29 mouse cellular contexts compared by ENCODE assay signal in the genomic region with DNA sequence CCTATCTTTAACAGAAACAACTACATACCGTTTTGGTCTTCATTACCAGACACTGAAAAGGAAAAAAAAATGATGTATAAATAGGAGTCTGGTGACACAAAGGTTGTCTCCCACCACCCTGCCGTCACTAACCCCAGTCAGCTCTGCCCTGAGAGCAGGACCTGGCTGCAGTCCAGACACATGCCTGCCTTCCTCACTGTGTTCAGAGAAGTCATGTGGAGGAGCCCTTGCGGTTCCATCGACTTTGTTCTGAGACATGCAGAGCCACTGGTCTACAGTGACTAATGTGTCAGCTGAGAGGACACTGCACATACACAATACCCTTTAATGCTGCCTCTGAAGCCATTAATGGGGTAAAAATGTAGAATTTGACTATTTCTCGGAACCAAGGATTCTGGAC. TPM values are rescaled to one million over a fixed set of nuclear protein-coding genes. Genes with fewer than 3 reads are reported as not detected.
DNase-seq lines count a peak whose midpoint lies in the region; ATAC-seq lines count a peak whose summit lies in the region.
"Had no signal": no experiment of that assay in that cellular context is flagged by ENCODE, and none has a peak within 500 bp of the region (broad histone marks: within the 10 kb centered on the region; RNA-seq: fewer than 3 reads in every experiment).

No protein-coding gene starts in this region.

- no peaks in the 10 kb centered on the region for H3K9me3 ChIP-seq in heart, embryonic 10.5 days
- H3K9me3 ChIP-seq in heart, embryonic 11.5 days (replicated peaks; ENCODE audit: control insufficient read depth, low read length): no peaks in the 10 kb centered on the region
- H3K9me3 ChIP-seq: embryonic facial prominence, embryonic 13.5 days; forebrain, embryonic 12.5 days; heart, embryonic 15.5 days; hindbrain, embryonic 15.5 days; intestine, embryonic 15.5 days; limb, embryonic 12.5 days; midbrain, embryonic 15.5 days; neural tube, embryonic 12.5 days; stomach, embryonic 15.5 days had no signal

- H3K27ac ChIP-seq in heart, embryonic 10.5 days: no peak overlapping the region
- no peak overlapping the region for H3K27ac ChIP-seq in heart, embryonic 11.5 days (ENCODE audit: low read depth, low read length)
- H3K27ac ChIP-seq: embryonic facial prominence, embryonic 13.5 days; forebrain, embryonic 12.5 days; heart, embryonic 15.5 days; hindbrain, embryonic 15.5 days; intestine, embryonic 15.5 days; limb, embryonic 12.5 days; macrophage; midbrain, embryonic 15.5 days; neural tube, embryonic 12.5 days; stomach, embryonic 15.5 days had no signal

- no peak overlapping the region for H3K9ac ChIP-seq in heart, embryonic 11.5 days (ENCODE audit: low read depth, low read length)
- H3K9ac ChIP-seq: embryonic facial prominence, embryonic 13.5 days; forebrain, embryonic 12.5 days; heart, embryonic 15.5 days; hindbrain, embryonic 15.5 days; intestine, embryonic 15.5 days; limb, embryonic 12.5 days; liver, postnatal 0 days; midbrain, embryonic 15.5 days; neural tube, embryonic 12.5 days; stomach, embryonic 15.5 days had no signal

- H3K36me3 ChIP-seq in heart, embryonic 10.5 days: peaks cover 22% of the 10 kb centered on the region
- no peaks in the 10 kb centered on the region for H3K36me3 ChIP-seq in heart, embryonic 11.5 days (ENCODE audit: control insufficient read depth, insufficient read depth, low read length)

- H3K4me1 ChIP-seq in heart, embryonic 10.5 days: peaks cover 28% of the 10 kb centered on the region
- peaks cover 11% of the 10 kb centered on the region for H3K4me1 ChIP-seq in heart, embryonic 11.5 days (ENCODE audit: control insufficient read depth, insufficient read depth, low read length)
- H3K4me1 ChIP-seq: embryonic facial prominence, embryonic 13.5 days; forebrain, embryonic 12.5 days; hindbrain, embryonic 15.5 days; limb, embryonic 12.5 days; neural tube, embryonic 12.5 days had no signal

- 72% methylated on average over 5 of the region's 5 CpGs for WGBS in heart, embryonic 10.5 days
- WGBS in heart, embryonic 11.5 days (ENCODE audit: insufficient replicate concordance): 64% methylated on average over 5 of the region's 5 CpGs

- no peak for ATAC-seq in heart, embryonic 11.5 days (replicated peaks; ENCODE audit: insufficient number of reproducible peaks, low FRiP score, low TSS enrichment)
- ATAC-seq: CD4-positive, CD25-positive, alpha-beta regulatory T cell, adult 4 months; intestine, embryonic 15.5 days; liver, postnatal 0 days; lung, postnatal 0 days; midbrain, embryonic 15.5 days had no signal

- peak; percentile 86 for DNase-seq in heart, adult 11 months
- DNase-seq in heart, embryonic 10.5 days (ENCODE audit: low spot score): no peak
- peak; percentile 15 to 23 for DNase-seq in heart, postnatal 14 days
- peak; percentile 18 for DNase-seq in left cerebral cortex, postnatal 4 days
- no peak for DNase-seq in left cerebral cortex, postnatal 36 days (ENCODE audit: low spot score in 2 of 2)
- DNase-seq in urinary bladder, postnatal 25 days (ENCODE audit: low spot score): no peak
- DNase-seq: adrenal gland, postnatal 25 days; cerebellum, adult 11-12 months; embryo, embryonic 11 days; gastrocnemius, postnatal 36 days; kidney, adult 9 months; kidney, postnatal 4 days; liver, postnatal 0 days; thymus, postnatal 36 days had no signal

- intact Hi-C loops in heart, postnatal 14 days (cut with DNase I): no loop called here
- intact Hi-C loops in left cerebral cortex, postnatal 4 days (cut with DNase I): no loop called here
- intact Hi-C loops in left cerebral cortex, postnatal 36 days (cut with DNase I): no loop called here

- no peaks in the 10 kb centered on the region for H3K27me3 ChIP-seq in heart, embryonic 10.5 days (ENCODE audit: insufficient read depth, poor library complexity, severe bottlenecking)
- H3K27me3 ChIP-seq in heart, embryonic 11.5 days (ENCODE audit: control insufficient read depth, insufficient read depth, low read length): no peaks in the 10 kb centered on the region
- H3K27me3 ChIP-seq: embryonic facial prominence, embryonic 13.5 days; forebrain, embryonic 12.5 days; heart, embryonic 15.5 days; hindbrain, embryonic 15.5 days; intestine, embryonic 15.5 days; limb, embryonic 12.5 days; midbrain, embryonic 15.5 days; neural tube, embryonic 12.5 days; stomach, embryonic 15.5 days had no signal

- H3K4me2 ChIP-seq in heart, embryonic 11.5 days: no peak overlapping the region
- H3K4me2 ChIP-seq: embryonic facial prominence, embryonic 13.5 days; forebrain, embryonic 12.5 days; heart, embryonic 15.5 days; hindbrain, embryonic 15.5 days; intestine, embryonic 15.5 days; limb, embryonic 12.5 days; liver, embryonic 11.5 days; midbrain, embryonic 15.5 days; neural tube, embryonic 12.5 days; stomach, embryonic 15.5 days had no signal

- H3K4me3 ChIP-seq in heart, embryonic 10.5 days: no peak overlapping the region
- H3K4me3 ChIP-seq in heart, embryonic 11.5 days (ENCODE audit: low read depth, low read length): no peak overlapping the region
- H3K4me3 ChIP-seq: embryonic facial prominence, embryonic 13.5 days; erythroblast, embryonic 14.5 days; forebrain, embryonic 12.5 days; heart, embryonic 15.5 days; hindbrain, embryonic 15.5 days; intestine, embryonic 15.5 days; limb, embryonic 12.5 days; midbrain, embryonic 15.5 days; neural tube, embryonic 12.5 days; stomach, embryonic 15.5 days had no signal

RNA-seq across cellular contexts. Expression of a gene that starts 27.6 kb away (rescaled TPM):
- polyA plus RNA-seq in heart, embryonic 10.5 days (2016; fragmentation: Nextera tagmentation; extraction: Ambion mirVana): 31.8 and 32.4 TPM in 2 replicates
- total RNA-seq in heart, postnatal 14 days (2021): 10 to 100 TPM; 20.6 to 21.9 TPM
- 24.2 and 31.1 TPM in 2 replicates for polyA plus RNA-seq in heart, embryonic 11.5 days (2014; fragmentation: Nextera tagmentation; extraction: Ambion mirVana)
- 10 to 100 TPM; 41.4 to 43.5 TPM for total RNA-seq in left cerebral cortex, postnatal 4 days (2021)
- total RNA-seq in left cerebral cortex, postnatal 36 days (2021): 10 to 100 TPM; 18.6 to 24.9 TPM

RNA-seq across cellular contexts. Expression of a gene that starts 44.3 kb away (rescaled TPM):
- 29.6 and 37.3 TPM in 2 replicates for polyA plus RNA-seq in heart, embryonic 10.5 days (2016; fragmentation: Nextera tagmentation; extraction: Ambion mirVana)
- total RNA-seq in heart, postnatal 14 days (2021): 10 to 100 TPM; 15.3 to 16.5 TPM
- polyA plus RNA-seq in heart, embryonic 11.5 days (2014; fragmentation: Nextera tagmentation; extraction: Ambion mirVana): 31.7 and 32.2 TPM in 2 replicates
- 10 to 100 TPM; 15.1 to 15.5 TPM for total RNA-seq in left cerebral cortex, postnatal 4 days (2021)
- 10 to 100 TPM; 15.4 to 15.8 TPM for total RNA-seq in left cerebral cortex, postnatal 36 days (2021)

RNA-seq across cellular contexts. Expression of a gene that starts 44.4 kb away (rescaled TPM):
- 0.14 and 0.26 TPM in 2 replicates for polyA plus RNA-seq in heart, embryonic 10.5 days (2016; fragmentation: Nextera tagmentation; extraction: Ambion mirVana)
- under 1 TPM in 1 of 2 experiments, not detected in 1; 0.33 TPM for total RNA-seq in heart, postnatal 14 days (2021)
- polyA plus RNA-seq in heart, embryonic 11.5 days (2014; fragmentation: Nextera tagmentation; extraction: Ambion mirVana): 0.14 and 0.32 TPM in 2 replicates
- under 1 TPM; 0.28 to 0.32 TPM for total RNA-seq in left cerebral cortex, postnatal 4 days (2021)
- total RNA-seq in left cerebral cortex, postnatal 36 days (2021): under 1 TPM; 0.27 to 0.35 TPM

Comparison
In these comparisons a context has a peak if more than half of its experiments do, and no peak if none do; other contexts are left out.
1. DNase-seq: peak in heart, adult 11 months (single experiment), heart, postnatal 14 days (2 of 2) and left cerebral cortex, postnatal 4 days (single experiment); none in heart, embryonic 10.5 days (single experiment), left cerebral cortex, postnatal 36 days (0 of 2) and urinary bladder, postnatal 25 days (single experiment).